Mouse (Mus musculus) CH12.LX (cell line): ENCODE data around the gene Rnf32.

ENCODE experiments used
- CHD2 ChIP-seq: IDR thresholded peaks from 2 replicates; pipeline ENCODE4 v1.6.1; 2011; ENCODE audit warnings: low read length, improper control_type of control experiment
- CTCF ChIP-seq, 2 experiments: IDR thresholded peaks in 1 of 2; conservative IDR thresholded peaks in 1 of 2; 2 replicates each; pipeline ENCODE4 v1.5.1; 2011 to 2012; ENCODE audit warnings: low read depth in 2 of 2, low read length in 2 of 2, improper control_type of control experiment in 1 of 2, inconsistent platforms in 1 of 2, mild to moderate bottlenecking in 1 of 2, moderate library complexity in 1 of 2
- EP300 ChIP-seq: IDR thresholded peaks from 2 replicates; pipeline ENCODE4 v1.6.1; 2011; ENCODE audit warnings: low read length, improper control_type of control experiment
- JUND ChIP-seq: conservative IDR thresholded peaks from 2 replicates; pipeline ENCODE4 v1.6.1; 2011; ENCODE audit warnings: low read depth, low read length, improper control_type of control experiment
- MAZ ChIP-seq: IDR thresholded peaks from 2 replicates; pipeline ENCODE4 v1.6.1; 2012; ENCODE audit warnings: low read depth, mild to moderate bottlenecking, inconsistent platforms, low read length, improper control_type of control experiment, moderate library complexity
- NELFE ChIP-seq: IDR thresholded peaks from 2 replicates; pipeline ENCODE4 v1.6.1; 2011; ENCODE audit warnings: low read depth, low read length, improper control_type of control experiment
- POLR2A ChIP-seq: IDR thresholded peaks from 2 replicates; pipeline ENCODE4 v1.6.1; 2011; ENCODE audit warnings: low read depth, mild to moderate bottlenecking, improper control_type of control experiment, low read length
- RAD21 ChIP-seq: IDR thresholded peaks from 2 replicates; pipeline ENCODE4 v1.6.1; 2011; ENCODE audit warnings: low read depth, mild to moderate bottlenecking, low read length, improper control_type of control experiment, moderate library complexity
- RCOR1 ChIP-seq: conservative IDR thresholded peaks from 2 replicates; pipeline ENCODE4 v1.6.1; 2012; ENCODE audit warnings: low read depth, mild to moderate bottlenecking, inconsistent platforms, low read length, improper control_type of control experiment
- SIN3A ChIP-seq: IDR thresholded peaks from 2 replicates; pipeline ENCODE4 v1.6.1; 2012; ENCODE audit warnings: low read length, improper control_type of control experiment, inconsistent platforms
- USF2 ChIP-seq: conservative IDR thresholded peaks from 2 replicates; pipeline ENCODE4 v1.6.1; 2011; ENCODE audit warnings: low read depth, low read length, improper control_type of control experiment
- ZNF384 ChIP-seq: IDR thresholded peaks from 2 replicates; pipeline ENCODE4 v1.6.1; 2012; ENCODE audit warnings: low read depth, low read length, improper control_type of control experiment, inconsistent platforms

GRCm38 (mm10) chr5:29274746-29275145 is 79.0 kb downstream of the Rnf32 start:
- TF ChIP-seq RAD21 (peak; percentile 66), ZNF384 (no peak), SIN3A (no peak), POLR2A (no peak), CHD2 (no peak), RCOR1 (no peak), CTCF (conservative IDR thresholded peaks at IDR 0.05 in 1 of 2, IDR thresholded peaks at IDR 0.05 in 1 of 2; ENCODE audit: low read depth in 2 of 2, low read length in 2 of 2) (peak in 1 of 2 experiments; percentile 59; a peak in 2 of 4 replicates), NELFE (no peak), EP300 (no peak), MAZ (no peak), USF2 (no peak), JUND (no peak)
